Mouse (Mus musculus): ENCODE measurements around the gene Coro7.

DNA sequence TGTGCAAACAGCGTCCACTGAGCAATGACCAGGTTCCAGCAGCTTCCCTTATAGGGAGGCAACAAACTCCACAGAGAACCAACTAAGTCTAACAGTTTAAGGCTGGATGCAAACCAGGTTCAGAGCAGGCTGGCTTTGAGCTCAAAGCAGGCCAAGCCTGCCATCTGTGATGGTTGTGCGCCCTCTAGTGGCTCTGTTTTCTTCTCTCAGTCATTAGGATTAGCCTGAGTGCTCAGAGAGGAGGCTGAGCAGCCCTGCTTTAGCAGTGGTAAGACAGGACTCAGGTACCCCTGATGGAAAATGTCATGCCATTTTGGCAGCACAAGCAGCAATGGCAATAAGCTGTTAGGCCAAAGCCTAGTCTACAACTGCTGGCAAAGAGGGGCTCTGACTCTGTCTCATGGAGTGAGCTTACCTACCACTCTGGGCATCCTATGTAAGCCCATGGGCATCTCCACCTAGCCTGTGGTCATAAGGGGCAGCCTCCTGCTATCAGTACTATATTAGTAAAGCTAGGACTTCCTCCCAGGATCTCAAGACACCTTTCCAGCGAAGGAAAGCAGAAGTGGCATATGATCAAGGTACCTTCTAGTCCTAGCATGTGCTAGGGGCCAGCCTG, 12.3 kb downstream of the Coro7 start:
- TF ChIP-seq CTCF (IDR thresholded peaks at IDR 0.05), result peak; percentile 94
- TF ChIP-seq EP300 (IDR thresholded peaks at IDR 0.05), result no peak
